Mouse (Mus musculus) frontal cortex, adult (tissue): Measurements from ENCODE around the gene Tmem45a.
"Not testable (repeated sequence)": the region's sequence is repeated elsewhere in the genome, so short reads cannot be mapped to it uniquely, and the experiment has no call there.

Experiments
- ATAC-seq: cut with Nextera tagmentation; 2 replicates; pipeline ENCODE4 v1.9.2; 2017; ENCODE audit warnings: mild to moderate bottlenecking, moderate library complexity, mixed read lengths; ENCODE audit not compliant: low TSS enrichment

Gene Tmem45a

DNA sequence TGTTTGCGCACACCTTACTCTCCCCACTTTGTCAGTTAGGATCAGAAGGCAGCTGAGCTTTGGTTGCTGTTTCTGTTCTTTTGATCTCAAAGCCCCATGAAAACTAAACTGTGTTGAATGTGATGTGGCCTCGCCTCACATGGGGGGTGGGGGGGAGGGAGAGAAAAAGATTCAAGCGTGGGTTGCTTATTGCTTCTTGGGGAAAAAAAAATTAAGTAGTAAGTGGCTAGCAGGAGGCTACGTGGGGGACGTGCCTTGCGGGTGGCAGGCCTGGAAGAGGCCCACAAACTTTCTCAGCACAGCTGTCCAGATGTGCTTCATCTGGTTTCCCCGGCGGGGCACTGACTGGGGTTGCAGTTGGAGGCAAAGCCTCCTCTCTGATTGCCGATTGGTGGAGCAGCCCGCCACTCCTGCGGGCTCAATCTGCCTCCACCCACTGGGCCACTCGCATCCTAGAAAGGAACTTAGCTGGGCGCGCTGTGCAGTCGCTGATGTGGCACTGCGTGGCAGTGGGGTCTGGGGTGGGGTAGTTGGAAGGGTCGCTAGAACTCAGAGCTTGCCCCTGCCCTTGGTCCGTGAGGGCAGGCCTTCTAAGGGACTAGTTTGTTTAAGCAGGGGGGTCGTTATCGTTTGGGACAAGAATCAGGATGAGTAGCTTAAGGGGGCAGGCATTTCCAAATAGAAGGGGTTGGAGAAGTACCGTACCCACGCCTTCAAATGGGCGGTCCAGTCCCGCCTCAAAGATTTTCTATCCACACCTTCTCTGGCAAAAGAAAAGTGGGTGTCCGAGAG lies at the start of gene Tmem45a:
Gene Tmem45a, minus strand, starts transcription at position 343 of the 792 bp plus-strand sequence.
- ATAC-seq: peak; percentile 100

DNA sequence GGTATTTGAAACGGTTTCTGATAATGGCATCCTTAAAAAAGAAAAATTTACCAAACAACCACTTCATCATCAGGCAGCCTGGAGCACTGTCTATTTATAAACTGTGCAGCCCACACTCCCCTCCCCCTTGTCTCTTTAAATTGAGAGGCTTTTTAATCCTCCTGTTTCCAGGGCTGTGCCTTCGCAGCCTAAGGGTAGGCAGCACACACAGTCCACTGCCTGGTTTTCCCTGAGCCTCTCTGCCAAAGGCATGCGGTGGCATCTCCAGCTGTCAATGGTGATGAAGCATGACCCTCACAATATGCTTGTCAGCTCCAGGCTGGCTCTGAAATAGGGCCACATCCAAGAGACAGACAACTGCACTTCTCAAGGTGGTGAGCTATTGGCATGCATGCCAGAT lies 42.1 kb upstream of the Tmem45a start, which contains the start of gene Lnp1:
Gene Lnp1, minus strand, starts transcription at position 39 of the 400 bp plus-strand sequence.
- ATAC-seq: peak; percentile 50; the same call in 1 of the 2 replicates

DNA sequence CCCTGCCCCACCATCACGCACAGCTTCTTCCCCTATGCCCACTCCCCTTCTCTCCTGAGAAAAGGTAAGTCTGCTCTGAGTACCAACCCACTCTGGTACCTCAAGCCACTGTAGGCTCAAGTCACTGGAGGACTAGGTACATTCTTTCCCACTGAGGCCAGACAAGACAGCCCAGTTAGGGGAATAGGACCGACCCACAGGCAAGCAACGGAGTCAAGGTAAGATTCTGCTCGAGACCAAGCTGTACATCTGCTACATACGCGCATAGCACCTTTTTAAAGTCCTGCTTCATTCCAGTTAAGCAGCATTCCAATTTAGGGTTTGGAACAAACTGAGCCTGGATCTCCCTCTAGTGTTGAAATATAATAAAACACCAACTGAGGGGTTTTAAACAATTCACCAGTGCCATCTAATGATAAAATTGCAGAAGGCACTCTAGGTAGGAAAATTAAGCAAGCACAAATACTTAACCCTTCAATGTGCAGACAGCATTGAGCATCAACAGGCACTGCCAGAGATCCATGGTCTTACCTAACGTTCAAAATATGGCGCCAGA lies 34.2 kb upstream of the Tmem45a start:
- peak; percentile 98 for ATAC-seq

DNA sequence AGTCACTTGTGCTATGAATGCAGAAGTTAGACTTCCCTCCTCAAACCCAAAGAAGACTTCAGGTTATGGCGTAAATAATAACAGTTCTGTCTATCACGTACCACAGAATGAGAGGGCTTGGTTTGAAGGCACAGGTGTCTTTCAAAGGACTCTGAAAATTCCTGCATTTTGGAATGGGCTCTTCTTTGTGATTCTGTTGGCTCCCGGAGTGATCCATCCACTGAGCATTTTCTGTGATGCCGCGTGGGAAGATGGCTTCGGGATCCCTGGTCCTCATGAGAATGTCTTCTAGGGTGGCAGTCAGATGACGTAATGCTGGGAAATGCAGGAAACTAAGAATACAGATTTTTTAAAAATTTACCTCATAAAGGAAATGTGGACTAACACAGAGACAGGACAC lies 31.3 kb upstream of the Tmem45a start:
- ATAC-seq: no peak

DNA sequence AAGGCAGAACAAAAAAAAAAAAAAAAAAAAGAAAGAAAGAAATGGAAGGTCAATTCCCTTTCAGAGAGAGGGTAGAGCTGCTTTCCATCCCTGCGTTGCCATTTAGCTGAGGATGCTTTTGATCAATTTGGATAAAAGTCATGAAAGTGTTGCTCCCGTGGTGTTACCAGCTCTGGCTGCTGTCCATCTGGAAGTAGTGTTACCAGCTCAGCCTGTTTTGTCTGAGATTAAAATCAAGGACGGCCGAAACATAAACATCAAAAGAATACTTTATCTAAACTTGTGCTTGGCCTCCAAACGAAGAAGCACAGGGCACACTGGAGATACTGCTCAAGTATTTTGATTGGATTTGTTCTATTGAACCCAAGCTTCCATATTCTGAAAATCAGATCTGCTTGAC lies 23.0 kb upstream of the Tmem45a start:
- no peak for ATAC-seq

DNA sequence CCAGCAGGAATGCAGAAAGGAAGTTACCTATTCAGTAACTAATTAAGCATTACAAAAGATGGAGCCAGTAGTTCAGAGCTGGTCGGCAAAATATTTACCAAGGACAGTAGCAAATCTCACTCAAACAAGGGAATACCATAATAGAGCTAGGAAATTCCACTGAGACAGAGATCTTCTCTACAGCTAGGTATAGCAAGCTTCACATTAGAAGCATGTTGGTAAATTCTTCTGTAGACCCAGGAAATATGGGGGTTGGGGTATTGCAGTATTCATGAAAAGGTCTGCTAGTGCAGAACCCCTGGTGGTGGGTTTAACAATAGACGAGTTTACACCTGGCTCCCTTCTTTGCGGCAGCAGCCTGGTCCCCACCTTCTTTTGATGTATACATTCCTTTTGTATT lies 16.2 kb upstream of the Tmem45a start:
- ATAC-seq: not testable (repeated sequence)

DNA sequence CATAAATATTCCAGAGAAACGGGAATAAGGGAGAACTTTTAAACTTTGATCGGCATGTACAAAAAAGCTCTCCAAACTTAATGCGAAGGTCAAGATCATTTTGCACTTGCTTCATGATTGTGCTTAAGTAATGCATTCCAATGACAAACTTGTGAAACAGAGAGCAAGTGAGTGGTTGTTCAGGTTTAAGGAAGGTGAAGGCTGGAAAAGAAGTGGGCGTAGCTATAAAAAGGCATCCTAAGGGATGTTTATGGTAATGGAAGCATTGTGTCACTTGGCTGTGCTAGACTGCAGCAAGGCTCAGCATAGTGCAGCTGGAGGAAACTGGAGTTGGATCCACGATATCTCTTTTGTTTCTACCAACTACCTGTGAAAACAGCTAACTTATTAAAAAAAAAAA lies 5.6 kb upstream of the Tmem45a start:
- no peak for ATAC-seq

DNA sequence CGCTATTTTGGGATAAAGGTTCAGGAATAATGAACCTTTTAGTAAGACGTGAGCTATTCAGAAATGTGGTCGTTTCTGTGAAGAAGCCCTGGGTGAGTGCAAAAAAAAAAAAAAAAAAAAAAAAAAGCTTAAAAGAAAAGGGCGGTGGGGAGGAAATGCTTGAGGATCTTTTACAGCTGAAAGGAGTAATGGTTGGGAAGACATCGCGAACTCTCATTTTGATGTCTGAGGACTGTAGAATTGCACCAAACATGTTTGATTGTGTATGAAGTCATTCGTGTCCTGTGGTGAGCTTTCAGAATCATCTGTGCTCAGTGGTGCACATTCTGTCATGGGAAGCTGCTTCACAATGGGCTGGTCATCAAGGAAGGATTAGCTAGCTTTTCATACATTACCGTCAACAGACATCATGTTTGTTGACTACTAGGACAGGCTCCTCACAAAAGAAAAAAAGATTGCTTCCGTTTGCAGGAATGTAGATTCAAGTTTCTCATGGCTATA lies 700 bp upstream of the Tmem45a start:
- ATAC-seq: peak; percentile 43; the same call in 1 of the 2 replicates

DNA sequence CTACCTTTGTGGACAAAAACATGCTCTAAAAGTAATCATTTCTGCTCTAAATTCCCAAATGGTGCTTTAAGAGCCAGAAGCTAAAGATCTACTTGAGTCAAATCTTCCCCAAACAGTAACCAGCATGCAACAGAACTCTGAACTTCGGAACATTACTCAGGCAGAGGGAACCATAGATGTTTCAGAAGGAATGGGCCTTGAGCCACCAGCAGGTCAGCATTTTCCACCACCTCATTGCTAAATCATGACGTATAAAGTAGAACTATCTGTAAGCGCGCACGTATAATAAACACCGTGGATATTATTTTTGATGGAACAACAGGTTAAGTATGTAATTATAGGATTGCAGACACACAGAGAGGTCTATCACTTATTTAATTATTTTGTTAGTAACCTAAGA lies 1.2 kb downstream of the Tmem45a start:
- ATAC-seq: no peak

DNA sequence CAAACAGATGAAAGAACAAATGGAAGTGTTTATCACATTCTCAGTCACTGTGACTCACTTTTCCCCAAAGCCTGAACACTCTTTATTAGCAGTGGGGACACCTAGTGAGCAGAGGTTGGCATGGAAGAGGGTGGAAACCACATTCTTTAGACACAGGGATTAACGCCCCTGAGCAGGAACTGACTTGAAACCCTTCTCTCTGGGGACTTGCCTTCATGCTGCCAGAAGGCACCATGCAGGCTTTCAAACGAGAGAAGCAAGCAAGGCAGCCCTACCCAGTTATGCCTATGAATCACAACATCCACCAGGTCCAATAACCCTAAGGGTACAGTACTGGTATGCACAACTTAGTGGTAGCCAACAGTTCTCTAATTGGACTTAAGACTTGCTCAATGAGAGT lies 12.6 kb downstream of the Tmem45a start:
- ATAC-seq: no peak

DNA sequence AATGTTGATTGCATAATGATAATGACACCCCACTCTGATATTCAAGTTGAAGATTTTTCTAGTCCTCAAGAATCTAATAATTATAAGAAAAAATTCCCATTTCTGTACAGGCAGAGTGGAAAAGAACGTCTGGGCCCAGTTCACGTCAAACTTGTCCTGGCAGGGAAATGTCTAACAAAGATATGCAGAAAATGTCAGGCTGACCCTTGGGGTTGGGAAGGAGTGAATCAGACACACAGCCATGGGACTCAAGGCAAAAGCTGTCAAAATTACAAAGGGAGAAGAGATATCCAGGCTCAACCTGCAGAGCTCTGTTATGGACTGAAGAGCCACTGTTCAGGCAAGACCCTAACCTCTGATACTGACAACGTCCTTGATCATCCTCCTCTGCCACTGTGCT lies 15.5 kb downstream of the Tmem45a start:
- no peak for ATAC-seq

DNA sequence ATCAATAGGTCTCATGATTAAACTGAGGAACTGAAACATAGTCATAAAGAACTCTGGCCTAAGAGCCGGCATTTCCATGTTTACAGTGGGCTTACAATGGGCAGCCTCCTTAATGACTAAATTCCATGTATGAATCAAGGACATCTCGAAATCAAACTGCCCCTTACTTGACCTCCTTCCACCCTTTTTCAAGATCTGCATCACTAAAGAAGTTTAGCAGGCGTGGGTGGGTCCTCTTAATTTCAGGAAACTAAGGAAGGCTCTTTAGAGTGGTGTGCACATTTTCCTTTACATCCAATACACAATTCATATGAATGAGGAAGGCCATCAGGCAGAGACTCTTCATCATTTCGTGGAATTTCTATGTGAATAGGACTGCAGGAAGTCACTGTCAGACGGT lies 17.6 kb downstream of the Tmem45a start:
- no peak for ATAC-seq

DNA sequence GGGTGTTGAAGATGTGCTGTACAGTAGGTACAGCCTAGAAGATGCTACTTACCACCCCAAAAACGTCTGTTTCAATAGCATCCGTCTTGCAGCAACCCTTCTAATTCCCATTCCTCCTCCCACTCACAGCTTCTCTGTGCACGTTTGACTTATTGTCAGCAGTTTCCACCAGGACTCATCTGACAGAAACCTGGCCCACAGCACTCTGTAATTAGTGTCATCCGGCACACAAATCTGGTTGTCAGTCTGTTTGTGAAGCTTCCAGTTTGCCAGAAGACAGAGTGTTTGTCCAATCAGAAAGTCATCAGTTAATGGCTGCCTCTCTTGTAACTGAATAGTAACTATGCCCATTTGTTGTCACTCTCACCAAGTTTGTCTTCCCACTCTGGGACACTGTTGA lies 18.4 kb downstream of the Tmem45a start:
- no peak for ATAC-seq

DNA sequence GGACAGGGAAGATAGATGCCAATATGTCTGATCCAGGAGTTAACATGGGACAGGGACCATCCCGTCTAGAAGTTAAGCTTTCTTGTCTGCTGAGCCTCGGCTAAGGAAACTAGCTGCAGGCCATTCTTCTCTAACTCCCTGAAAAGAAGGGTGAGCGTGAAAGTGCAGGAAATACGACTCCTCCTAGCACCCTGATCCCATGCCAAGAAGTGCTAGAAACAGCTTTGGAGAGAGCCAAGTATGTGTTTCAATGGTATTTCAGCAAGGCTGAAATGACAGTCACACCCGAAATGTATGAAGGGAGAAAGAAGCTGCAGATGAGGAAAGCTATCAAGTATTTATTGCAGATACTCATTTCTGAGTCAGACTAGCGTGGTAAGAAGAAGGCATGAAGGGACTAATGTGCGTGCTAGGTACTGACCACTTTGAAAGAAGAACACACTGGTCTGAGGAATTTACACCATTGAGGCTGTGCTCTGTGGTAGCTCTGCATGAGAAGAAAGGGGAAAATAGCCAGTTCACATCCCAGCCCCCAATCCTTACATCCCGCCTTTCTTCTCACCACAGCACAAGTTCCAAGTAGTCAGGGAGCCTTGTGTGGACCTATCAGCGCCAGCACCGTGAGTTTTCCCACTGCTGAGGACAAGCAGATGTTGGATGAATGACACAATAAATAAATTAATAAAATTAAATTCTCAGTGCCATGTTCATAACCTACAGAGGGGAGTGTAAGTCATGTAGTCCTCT lies 33.0 kb downstream of the Tmem45a start:
- no peak for ATAC-seq

DNA sequence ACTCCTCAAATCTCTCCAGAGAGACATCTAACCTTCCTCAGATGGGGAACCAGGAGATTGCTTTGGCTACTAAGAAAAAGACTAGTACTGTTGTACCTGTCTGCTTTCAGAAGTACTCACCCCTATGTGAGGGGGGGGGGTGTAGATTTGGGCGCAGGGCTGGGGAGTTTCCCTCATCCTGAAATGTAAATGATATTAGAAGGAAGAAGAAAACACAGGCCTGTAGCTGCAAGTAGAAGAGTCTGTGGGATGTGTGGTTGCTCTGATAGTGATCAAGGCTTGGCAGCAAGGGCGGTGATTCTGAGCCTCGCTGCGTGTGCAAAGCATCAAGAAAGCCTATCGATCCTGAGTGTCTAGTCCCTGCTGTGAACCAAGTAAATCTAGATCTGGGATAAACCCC lies 43.0 kb downstream of the Tmem45a start:
- ATAC-seq: no peak

DNA sequence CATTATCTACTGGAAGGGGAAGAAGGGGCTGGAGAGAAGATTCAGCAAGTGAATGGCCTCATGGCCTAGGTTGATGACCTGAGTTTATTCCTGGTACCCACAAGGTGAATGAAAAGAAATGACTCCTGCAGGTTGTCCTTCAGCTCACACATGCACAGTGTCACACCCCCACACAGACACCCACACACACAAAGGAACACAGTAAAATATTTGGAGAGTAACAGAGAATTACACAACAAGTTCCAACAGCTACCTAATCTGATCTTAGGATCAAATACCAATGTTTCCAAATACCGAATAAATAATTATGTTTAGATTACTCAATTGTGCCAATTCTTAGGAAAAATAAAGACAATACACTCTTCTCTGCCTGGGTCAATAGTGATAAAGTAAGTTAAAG lies 52.7 kb downstream of the Tmem45a start:
- ATAC-seq: no peak

DNA sequence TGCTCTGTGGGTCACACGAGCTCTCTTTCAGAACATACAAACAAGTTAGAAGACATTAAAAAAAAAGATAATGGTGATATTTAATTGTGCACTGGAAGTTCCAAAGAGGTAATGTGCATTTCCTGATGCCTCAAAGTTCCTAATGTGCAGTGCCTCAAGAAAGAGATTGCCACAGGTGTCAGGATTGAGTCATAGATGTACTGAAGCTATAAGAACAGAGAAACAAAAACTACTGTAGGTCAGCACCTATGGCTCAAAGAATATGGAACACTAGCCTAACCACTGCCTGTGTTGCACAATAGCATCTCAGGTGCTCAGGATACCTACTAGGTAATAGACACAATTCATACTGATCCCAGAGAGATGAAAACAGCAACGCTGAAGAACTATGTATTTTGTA lies 54.0 kb downstream of the Tmem45a start:
- ATAC-seq: no peak

DNA sequence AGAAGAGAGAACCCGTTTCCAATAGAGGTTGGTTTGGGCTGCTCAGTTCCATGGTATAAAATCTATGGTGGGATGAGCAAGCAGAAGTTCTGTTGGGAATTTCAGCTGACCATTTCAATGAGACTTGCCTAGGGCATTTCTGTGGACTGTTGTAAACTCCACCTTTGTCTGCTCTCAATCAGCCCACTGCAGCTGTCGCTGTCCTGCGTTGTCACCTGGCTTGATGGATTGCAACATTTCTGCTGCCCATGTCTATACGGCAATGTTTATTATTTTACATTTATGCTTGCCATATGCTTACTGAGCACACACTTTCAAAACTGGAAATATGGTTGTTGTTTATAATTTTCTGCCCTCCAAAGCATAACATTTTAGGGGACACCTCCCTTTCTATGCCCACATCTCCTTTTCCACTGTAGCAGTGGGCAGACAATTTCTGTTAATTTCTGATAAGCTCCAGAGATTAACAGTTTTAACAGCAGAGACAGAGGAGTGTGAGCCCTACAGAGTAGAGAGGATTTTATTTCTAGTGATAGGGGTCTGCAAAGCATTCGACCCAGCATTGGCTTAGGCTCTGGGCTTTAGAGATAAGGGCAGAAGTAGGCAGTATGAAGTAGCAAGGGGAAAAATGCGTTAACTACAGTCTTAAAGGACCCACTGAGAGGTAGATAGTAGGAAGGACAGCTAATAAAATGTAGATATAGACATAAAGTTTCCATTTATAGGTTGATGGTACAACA lies 84.4 kb downstream of the Tmem45a start:
- ATAC-seq: no peak

DNA sequence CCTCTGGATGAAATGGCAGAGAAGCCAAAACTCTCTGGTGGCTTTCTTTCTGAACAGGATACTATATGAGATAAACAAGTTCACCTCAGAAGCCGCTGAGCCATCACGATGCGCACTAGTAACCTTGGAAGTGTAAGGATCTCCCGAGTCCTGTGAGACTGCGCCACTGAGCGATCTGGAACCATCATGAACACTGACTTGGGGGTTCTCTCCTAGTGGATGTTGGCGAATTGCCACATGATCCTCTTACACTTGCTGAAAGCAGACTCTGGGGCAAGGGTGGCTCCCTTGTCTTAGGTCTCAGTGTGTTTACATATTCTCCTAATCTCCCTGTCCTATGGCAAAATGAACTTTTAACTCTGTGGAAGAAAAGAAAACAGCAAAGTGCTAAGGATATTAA lies 85.0 kb downstream of the Tmem45a start:
- ATAC-seq: no peak

DNA sequence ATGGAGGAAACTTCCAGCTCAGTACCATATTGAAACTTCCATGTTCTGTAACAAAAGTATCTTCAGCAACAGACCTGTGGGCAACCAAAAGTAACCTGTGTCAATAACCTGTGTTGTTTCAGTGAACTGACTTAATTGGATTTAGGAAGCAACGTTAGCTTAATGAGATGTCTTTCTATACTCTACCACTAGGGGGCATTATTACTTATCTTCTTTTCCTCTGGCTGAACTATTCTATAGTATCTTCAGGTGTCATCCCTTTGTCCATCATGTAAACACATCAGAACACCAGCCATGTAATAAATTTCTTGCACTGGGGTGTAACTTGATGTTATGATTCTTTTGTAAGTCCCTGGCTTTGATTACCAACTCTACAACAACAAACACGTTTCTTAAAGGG lies 85.5 kb downstream of the Tmem45a start:
- peak; percentile 76 for ATAC-seq

DNA sequence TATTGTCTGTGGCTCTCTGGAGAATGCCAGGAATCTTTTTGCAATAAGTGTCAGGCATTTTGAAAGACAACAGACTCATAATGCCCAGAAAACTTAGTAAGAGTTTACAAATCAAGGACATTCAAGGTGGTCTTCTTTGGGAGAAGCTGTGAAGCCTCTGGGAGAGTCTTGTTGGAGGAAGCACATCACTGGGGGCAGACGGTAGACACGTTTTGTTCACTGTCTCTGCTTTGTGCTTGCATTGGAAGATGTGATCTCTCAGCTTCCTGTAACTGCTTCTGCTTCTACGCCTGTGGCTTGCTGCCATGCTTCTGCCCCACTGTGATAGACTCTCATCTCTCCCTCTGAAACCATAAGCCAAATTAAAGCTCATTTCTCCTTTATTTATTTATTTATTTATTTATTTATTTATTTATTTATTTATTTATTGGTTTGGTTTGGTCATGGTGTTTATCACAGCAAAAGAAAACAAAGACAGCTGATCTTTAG lies 86.4 kb downstream of the Tmem45a start:
- ATAC-seq: no peak

DNA sequence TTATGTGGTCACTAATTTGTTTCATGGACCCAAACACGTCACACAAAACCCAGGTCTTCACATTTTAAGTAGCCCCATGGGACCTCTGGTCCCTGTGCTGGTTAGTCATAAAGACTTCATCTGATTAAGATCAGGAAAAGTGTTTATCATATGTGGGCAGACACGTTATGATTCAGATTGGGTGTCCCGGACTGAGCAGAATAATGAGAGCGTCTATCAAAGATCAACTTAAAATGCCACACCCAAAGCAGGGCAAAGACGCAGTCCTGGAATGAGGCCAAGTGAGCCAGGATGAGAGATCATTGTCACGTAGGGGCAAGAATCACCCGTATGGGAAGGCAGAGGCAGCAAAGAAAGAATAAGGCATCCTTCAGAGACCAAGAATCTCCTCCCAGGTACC lies 87.1 kb downstream of the Tmem45a start:
- no peak for ATAC-seq
